Mouse (Mus musculus) heart, postnatal 0 days (tissue): ENCODE results near the gene Psmd9. TPM values are rescaled to one million over a fixed set of nuclear protein-coding genes. Genes with fewer than 3 reads are reported as not detected.
A peak's percentile ranks its signal among the peaks of the same experiment; 100 is the strongest.

Experiments used
- ATAC-seq: fragments of 200-750 bp; cut with Nextera tagmentation; 2 replicates; pipeline ENCODE4 v1.8.0; 2017; ENCODE audit warnings: low read depth, moderate number of reproducible peaks, moderate library complexity; ENCODE audit not compliant: insufficient read depth
- DNase-seq: peaks from one replicate; pipeline ENCODE4 v3.0.0-alpha.2; 2016; ENCODE audit warnings: low spot score
- H3K27ac ChIP-seq: fragments of 300-500 bp; sonication (generic); 2 replicates; pipeline ENCODE4 v1.5.1; 2014; ENCODE audit warnings: low read depth, mild to moderate bottlenecking
- H3K27me3 ChIP-seq: fragments of 300-500 bp; sonication (generic); 2 replicates; pipeline ENCODE4 v1.6.1; 2014; ENCODE audit warnings: low read length, mixed read lengths; ENCODE audit not compliant: control insufficient read depth, insufficient read depth
- H3K36me3 ChIP-seq: fragments of 300-500 bp; sonication (generic); replicated peaks from 2 replicates; pipeline ENCODE4 v1.6.1; 2014; ENCODE audit warnings: low read length, mixed read lengths; ENCODE audit not compliant: control insufficient read depth, insufficient read depth
- H3K4me1 ChIP-seq: fragments of 300-500 bp; sonication (generic); 2 replicates; pipeline ENCODE4 v1.6.1; 2014; ENCODE audit warnings: antibody characterized with exemption; ENCODE audit not compliant: control insufficient read depth, insufficient read depth
- H3K4me2 ChIP-seq: fragments of 300-500 bp; sonication (generic); 2 replicates; pipeline ENCODE4 v1.6.1; 2014; ENCODE audit warnings: low read depth, mild to moderate bottlenecking, low read length, moderate library complexity
- H3K4me3 ChIP-seq: fragments of 300-500 bp; sonication (generic); 2 replicates; pipeline ENCODE4 v1.5.1; 2014; ENCODE audit warnings: low read depth, low read length
- H3K9ac ChIP-seq: fragments of 300-500 bp; sonication (generic); replicated peaks from 2 replicates; pipeline ENCODE4 v1.6.1; 2014; ENCODE audit warnings: low read depth, low read length, mixed read lengths
- H3K9me3 ChIP-seq: fragments of 300-500 bp; sonication (generic); replicated peaks from 2 replicates; pipeline ENCODE4 v1.6.1; 2016; ENCODE audit warnings: low read length; ENCODE audit not compliant: control insufficient read depth
- CTCF ChIP-seq: IDR thresholded peaks from 2 replicates; pipeline ENCODE4 v1.5.1; 2016; ENCODE audit warnings: antibody characterized with exemption, control low read depth, low read depth
- EP300 ChIP-seq: IDR thresholded peaks from 2 replicates; pipeline ENCODE4 v1.6.1; 2016; ENCODE audit warnings: antibody characterized with exemption, low read depth
- WGBS: fragments of 180-500 bp; shearing (Covaris S2); extraction: QIAGEN DNeasy Blood & Tissue Kit; methylation state at CpG from one replicate; pipeline ENCODE4 v1.1.7; 2014; 5-methylcytosine and 5-hydroxymethylcytosine counted together
- polyA plus RNA-seq: library from polyadenylated mRNA; unstranded; fragments of >200 nt; fragmentation: Nextera tagmentation; extraction: Ambion mirVana; gene quantifications from 2 replicates; pipeline ENCODE4 v1.2.1, GENCODE M21; 2015
- total RNA-seq: library from RNA; depleted of rRNA; stranded (reverse); fragments of >200 nt; gene quantifications from 2 replicates; pipeline ENCODE4 v1.2.3, GENCODE M21; 2014; ENCODE audit warnings: low replicate concordance; rRNA removed

The Psmd9 gene
- total RNA-seq (11.2 and 19.5 TPM in 2 replicates), polyA plus RNA-seq (54.0 and 54.9 TPM in 2 replicates)

DNA sequence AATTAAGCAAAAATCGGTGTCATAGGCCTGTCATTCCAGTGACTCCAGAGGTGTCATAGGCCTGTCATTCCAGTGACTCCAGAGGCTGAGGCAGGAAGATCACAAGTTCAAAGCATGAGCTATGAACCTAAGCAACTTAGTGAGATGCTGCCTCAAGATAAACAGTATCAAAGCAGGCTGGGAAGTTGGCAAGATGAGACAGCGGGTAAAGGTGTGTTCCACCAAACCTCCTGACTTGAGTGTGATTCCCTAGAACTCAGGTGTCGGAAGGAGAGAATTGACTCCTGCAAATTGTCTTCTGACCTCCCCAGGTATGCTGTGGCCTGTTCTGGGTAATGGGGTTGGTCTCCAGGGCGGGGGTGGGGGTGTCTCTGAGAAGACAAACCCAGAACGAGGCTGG is at the start of gene Psmd9:
TSS of gene Psmd9 (plus strand) at position 130 of the 400 bp plus-strand sequence.
- Histone ChIP-seq H3K9ac (no peak within 1 kb of the TSS), H3K27ac (no peak within 1 kb of the TSS), H3K27me3 (no peaks in the 10 kb centered on the region), H3K9me3 (no peaks in the 10 kb centered on the region), H3K4me2 (no peak within 1 kb of the TSS), H3K4me1 (no peaks in the 10 kb centered on the region), H3K4me3 (no peak within 1 kb of the TSS), H3K36me3 (peaks cover 26% of the 10 kb centered on the region)
- no peak for DNase-seq
- no peak for ATAC-seq
- 86% methylated on average over 5 of the region's 5 CpGs for WGBS
- no peak for TF ChIP-seq EP300
- TF ChIP-seq CTCF: no peak

GRCm38 (mm10) chr5:123120624-123121215 is 48.5 kb upstream of the Psmd9 start:
- Histone ChIP-seq H3K27ac (no peak overlapping the region), H3K36me3 (no peaks in the 10 kb centered on the region), H3K4me1 (peaks cover 2% of the 10 kb centered on the region), H3K9me3 (no peaks in the 10 kb centered on the region), H3K4me3 (no peak overlapping the region), H3K4me2 (no peak overlapping the region), H3K9ac (no peak overlapping the region), H3K27me3 (no peaks in the 10 kb centered on the region)
- DNase-seq: no peak
- TF ChIP-seq CTCF (no peak), EP300 (no peak)
- WGBS: 63% methylated on average over 7 of the region's 7 CpGs
- ATAC-seq: no peak

DNA sequence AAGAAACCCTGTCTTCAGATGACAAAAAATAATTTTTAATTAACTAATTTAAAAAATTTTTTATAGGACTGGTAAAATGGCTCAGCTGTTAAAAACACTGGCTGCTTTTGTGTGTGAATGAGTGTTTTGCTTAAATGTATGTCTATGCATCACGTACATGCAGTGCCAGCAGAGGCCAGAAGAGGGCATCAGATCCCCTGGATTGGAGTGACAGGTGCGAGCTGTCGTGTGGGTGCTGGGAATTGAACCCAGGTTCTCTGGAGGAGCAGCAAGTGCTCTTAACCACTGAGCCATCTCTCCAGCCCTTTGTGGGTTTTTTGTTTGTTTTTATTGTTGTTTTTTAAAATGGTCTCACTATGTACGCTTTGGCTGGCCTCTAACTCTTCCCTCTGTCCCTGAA is 47.0 kb upstream of the Psmd9 start:
- no peak for DNase-seq
- Histone ChIP-seq H3K4me3 (no peak overlapping the region), H3K4me2 (no peak overlapping the region), H3K4me1 (peaks cover 5% of the 10 kb centered on the region), H3K36me3 (no peaks in the 10 kb centered on the region), H3K9ac (no peak overlapping the region), H3K9me3 (no peaks in the 10 kb centered on the region), H3K27ac (no peak overlapping the region), H3K27me3 (no peaks in the 10 kb centered on the region)
- WGBS: 92% methylated on average over 4 of the region's 4 CpGs
- TF ChIP-seq EP300: no peak
- TF ChIP-seq CTCF: no peak
- ATAC-seq: no peak

GRCm38 (mm10) chr5:123125105-123125504 is 44.1 kb upstream of the Psmd9 start:
- Histone ChIP-seq H3K4me3 (no peak overlapping the region), H3K4me2 (no peak overlapping the region), H3K4me1 (peaks cover 5% of the 10 kb centered on the region), H3K9me3 (no peaks in the 10 kb centered on the region), H3K9ac (no peak overlapping the region), H3K36me3 (no peaks in the 10 kb centered on the region), H3K27ac (no peak overlapping the region), H3K27me3 (no peaks in the 10 kb centered on the region)
- 76% methylated on average over 6 of the region's 6 CpGs for WGBS
- ATAC-seq (no peak), DNase-seq (no peak)
- TF ChIP-seq EP300: no peak

DNA sequence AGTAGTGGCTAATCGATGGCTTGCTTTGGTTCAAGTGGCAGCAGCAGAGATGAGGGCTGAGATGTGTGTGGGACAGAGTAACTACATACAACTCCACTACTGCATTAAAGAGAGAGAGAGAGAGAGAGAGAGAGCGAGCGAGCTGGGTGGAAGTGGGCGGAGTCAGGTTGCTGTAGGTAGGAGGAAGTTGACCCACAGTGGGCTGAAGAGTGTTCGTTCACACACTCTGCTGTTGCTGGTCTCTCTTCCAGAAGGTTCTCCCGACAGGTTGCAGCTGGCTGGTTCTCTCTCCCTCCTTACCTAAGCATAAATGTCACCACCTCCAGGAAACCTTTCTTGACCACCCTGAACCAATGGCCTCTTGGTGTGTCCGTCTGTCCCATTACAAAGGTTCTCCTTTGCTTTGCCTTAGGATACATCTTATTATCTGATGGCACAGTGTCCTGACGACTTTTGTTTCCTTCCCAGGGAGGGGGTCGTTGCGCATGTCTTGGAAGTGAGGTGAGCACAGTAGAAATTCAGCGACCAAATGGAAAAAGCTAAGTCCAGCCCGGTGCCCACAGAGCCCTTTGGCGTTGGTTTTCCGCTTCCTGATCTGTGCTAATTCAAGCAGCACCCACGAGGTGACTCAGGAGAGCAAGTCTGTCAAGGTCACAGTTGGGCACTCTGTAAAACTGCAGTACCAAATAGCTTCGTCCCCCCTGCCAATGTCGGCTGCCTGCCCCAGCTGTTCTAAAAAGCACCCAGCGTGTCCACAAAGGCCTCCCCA is 43.4 kb upstream of the Psmd9 start:
- Histone ChIP-seq H3K4me3 (no peak overlapping the region), H3K27ac (peak overlapping the region; percentile 46), H3K36me3 (no peaks in the 10 kb centered on the region), H3K27me3 (no peaks in the 10 kb centered on the region), H3K4me1 (peaks cover 5% of the 10 kb centered on the region), H3K9ac (no peak overlapping the region), H3K9me3 (no peaks in the 10 kb centered on the region), H3K4me2 (no peak overlapping the region; the same call in 1 of the 2 replicates)
- peak; percentile 51; the same call in 1 of the 2 replicates for ATAC-seq
- peak; percentile 66 for DNase-seq
- no peak for TF ChIP-seq CTCF
- TF ChIP-seq EP300: no peak
- WGBS: 47% methylated on average over 18 of the region's 18 CpGs
